Mouse (Mus musculus) erythroid progenitor cell, adult 5-6 weeks (primary cell): ENCODE measurements around the gene Rlf. TPM values are rescaled to one million over a fixed set of nuclear protein-coding genes. Genes with fewer than 3 reads are reported as not detected.

Experiments used
- ATAC-seq: replicated peaks from 2 replicates; pipeline ENCODE4 v1.8.0; 2016; ENCODE audit warnings: moderate number of reproducible peaks, mild to moderate bottlenecking, moderate TSS enrichment, inconsistent platforms; ENCODE audit not compliant: poor library complexity, low FRiP score, severe bottlenecking
- total RNA-seq, 2 experiments: library from RNA; stranded (forward) in 1 of 2; stranded (reverse) in 1 of 2; fragments of 150-400 nt in 1 of 2; fragments of 186-747, 209-891 nt in 1 of 2; gene quantifications; 2 replicates each; pipeline versions ENCODE4 v1.2.3 to v1.2.4; 2015 to 2017; ENCODE audit warnings: low replicate concordance in 2 of 2

Gene Rlf
- total RNA-seq (2015; ENCODE audit: low replicate concordance): 17.7 and 31.9 TPM in 2 replicates
- 40.4 and 47.4 TPM in 2 replicates for total RNA-seq (2017; ENCODE audit: low replicate concordance)

DNA sequence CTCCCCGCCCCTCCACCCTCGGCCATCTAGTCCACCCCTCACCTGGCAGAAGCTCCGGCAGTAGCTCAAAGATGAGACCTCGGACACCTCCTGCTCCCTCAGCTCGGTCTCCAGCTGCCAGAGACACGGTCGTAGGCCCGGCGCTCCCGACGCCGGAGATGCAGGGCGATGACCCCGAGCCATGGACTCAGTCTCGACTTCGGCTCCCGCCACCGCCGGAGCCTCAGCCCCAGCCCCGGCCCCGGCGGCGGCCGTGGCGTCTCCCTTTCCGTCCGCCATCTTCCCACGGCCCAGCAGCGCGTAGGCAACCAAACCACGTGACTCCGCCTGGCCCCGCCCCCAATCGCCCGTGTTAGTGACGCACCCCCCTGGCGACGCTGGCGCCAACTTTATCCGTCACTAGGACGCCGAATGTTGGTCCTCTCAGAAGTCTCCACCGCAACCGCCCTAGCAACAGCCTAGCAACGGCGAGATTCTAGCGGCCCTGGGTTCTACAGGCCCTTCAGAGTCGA, at the start of gene Rlf:
Gene Rlf, minus strand, starts transcription at position 292 of the 512 bp plus-strand sequence.
- peak; percentile 92 for ATAC-seq

DNA sequence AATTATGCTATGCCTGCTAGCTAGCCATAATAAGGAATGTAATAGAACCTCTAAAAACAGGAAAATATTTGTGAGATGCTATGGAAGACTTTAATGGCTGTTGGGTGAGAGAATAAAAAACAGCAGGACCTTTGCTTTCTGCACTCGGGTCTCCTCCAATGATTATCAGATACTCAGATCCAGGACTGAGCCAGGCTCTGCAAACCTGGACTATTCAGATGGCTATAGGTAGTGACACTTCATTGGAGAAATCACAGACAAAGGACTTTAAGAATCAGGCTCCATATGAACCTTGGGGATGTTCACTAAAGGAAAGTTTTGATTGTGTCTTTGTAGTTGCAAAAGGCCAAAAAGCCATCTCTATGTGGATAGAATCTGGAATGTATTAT, 26.7 kb upstream of the Rlf start:
- ATAC-seq: no peak

DNA sequence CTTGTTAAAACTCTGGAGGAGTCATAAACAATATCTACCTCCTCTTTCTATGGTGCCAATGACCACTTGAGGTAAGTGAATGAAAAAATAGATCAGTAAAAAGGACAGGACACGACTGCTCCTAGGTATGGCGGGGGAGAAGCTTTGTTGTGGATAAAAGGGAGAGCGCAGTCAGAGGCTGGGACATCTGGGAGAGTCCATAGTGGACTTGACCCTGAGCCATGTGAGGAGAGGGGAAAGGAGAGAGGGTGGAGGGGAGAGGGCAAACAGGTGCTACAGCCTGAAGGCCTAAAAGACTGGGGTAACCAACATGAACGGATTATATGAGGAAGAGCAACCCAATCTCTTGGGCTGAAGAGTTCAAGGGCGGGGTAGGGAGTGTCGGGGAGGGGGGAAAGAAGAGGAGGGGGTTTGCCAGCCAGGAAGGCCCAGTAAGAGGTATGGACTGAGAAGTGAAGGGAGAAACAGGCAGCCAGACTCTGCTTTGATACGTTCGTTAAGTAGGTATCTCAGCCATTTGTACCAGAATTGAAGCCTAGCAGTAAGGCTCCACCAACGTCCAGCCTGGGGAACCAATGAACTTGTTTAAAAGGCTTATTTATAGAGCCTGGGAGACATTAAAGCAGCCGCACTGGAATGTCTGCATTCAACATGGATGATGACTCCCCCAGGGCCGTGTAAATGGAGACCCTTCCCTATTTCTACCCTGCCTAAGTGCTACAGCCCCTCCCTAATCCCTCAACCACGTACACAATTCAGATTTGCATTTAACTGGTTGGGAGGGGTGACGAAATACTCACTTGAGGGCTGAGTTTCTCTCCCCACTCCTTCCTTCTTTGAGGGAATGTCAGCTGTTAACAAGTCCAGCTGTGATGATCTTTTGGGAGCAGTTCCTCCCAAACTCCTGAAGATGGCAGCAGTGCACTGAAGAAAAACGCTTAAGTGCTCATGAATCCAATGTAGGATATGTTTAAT, 26.0 kb upstream of the Rlf start:
- no peak for ATAC-seq

DNA sequence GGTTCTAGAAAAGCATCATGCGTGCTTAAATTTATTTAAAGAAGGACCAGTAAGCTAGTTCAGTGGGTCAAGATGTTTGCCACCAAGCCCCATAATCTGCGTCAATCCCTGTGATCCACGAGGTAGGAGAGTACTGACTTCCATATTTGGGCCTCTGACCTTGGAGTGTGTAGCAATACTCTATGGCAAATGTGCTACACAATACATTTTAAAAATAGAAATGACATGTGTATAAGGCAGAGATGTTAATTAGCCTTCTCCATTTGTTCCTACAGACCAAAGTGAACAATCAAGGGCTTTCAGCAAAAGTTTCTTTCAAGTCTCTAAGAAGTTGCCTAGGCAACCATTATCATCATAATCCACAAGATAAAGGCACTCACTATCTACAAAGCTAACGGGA, 25.0 kb upstream of the Rlf start:
- ATAC-seq: no peak

DNA sequence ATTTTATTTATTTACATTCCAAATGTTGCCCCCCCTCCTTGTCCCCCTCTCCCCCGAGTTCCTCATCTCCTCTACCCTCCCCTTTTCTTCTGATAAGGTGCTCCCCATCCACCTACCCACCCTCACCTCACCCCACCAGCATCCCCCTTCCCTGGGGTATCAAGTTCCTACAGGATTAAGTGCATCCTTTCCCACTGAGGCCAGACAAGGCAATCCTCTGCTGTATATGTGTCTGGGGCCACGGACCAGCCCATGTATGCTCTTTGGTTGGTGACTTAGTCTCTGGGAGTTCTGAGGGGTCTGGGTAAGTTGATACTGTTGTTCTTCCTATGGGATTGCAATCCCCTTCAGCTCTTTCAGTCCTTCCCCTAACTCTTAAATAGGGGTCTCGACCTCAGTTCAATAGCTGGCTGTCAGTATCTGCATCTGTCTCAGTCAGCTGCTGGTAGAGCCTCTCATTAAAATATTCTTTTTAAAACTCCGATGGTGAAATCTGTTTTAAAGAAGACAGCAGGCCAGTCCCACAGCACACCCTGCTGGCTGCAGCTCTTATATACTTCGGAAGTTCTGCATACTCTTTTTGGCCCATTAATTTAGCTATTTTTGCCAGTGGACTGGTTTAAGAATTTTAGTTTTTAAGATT, 17.0 kb upstream of the Rlf start:
- ATAC-seq: no peak

DNA sequence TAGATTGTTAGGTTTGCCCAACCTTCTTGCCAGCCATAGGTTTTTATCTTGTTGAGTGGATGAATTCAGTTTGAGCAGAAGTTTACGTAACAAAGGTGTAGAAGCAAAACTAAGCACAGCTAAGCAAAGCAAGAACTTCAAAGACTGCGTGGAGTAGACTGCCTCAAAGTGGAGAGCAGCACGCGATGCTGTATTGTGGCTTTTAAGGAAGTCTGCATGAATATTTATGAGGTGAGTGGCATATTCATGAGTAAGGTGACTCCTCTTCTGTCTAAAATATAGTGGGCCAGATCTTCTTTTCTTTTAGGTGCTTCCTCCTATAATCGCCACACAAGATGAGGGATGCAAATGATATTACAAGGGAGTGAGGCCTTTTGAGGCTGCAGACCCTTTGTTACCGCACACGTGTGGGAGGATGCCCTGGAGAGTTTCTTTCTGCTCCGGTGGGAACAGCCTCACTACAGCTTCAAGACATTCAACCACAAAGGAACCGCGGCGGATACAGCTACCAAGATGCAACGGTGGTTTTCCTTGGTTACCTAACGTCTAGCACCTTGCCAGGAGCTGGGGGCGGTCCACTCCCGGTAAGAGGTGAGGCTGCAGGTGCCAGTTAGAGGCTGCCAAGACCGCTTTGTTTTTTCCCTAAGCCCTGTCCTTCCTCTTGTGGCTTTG, 16.2 kb upstream of the Rlf start:
- ATAC-seq: no peak

DNA sequence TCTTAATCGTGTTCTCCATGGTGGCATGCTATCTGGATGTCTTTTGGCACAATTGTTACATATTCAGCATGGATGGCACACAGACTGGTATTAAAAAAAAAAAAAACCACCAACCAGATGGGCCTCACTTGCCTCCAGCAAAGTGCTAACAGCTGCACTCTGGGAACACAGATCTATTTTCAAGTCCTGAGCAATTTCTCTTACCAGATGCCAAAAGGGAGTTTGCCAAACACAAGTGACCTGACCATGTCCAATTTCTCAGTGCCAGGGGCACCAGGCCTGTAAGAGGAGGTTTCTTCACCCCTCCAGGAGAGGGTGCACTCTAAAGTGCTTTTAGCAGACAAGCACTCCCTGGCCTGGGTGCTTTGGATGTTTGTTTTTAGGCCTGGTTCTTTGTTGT, 12.2 kb upstream of the Rlf start:
- no peak for ATAC-seq

DNA sequence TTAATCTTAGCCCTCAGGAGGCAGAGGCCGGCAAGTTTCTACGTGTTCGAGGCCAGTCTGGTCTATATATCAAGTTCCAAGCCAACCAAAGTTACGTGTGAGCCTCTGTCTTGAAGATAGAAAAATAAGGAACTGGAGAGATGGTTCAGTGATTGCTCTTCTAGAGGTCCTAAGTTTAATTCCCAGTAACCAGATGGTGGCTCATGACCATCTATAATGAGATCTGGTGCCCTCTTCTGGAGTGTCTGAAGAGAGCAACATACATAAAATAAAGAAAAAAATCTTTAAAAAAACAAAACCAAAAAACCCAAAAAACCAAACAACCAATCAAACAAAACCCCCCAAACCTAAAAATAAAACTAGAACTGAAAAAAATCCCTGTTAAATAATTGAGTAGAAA, 10.3 kb upstream of the Rlf start:
- no peak for ATAC-seq

DNA sequence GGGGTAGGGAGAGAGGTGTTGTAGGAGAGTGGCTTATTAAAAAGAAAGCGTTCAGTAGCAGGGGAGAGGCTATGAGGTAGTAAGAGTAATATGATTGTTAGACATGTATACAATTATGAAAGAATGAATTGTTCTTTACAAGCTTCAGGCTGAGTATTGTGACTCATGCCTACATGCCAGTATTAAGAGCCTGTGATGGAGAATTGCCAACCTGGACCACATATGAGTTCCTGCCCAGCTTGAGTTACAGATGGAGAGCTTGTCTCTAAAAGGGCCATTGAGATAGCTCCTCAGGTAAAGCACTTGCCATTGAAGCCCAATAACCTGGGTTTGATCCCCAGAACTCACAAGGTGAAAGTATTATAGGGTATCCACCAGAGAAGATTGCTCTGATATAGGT, 8.3 kb upstream of the Rlf start:
- ATAC-seq: no peak

DNA sequence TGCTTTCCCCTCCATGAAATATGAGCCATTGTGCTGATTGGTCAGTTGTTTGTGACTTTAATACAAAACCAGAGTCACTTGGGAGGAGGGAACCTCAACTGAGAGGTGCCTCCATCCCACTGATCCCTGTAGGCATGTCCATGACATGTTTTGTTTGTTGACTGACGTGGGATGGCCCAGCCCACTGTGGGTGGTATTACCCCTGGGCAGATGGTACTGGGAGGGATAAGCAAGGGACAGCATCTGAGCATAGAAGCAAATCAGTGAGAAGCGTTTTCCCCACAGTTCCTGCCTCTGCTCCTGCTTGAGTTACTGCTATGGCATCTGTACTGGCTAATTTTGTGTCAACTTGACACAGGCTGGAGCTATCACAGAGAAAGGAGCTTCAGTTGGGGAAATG, 1.3 kb upstream of the Rlf start:
- ATAC-seq: no peak

DNA sequence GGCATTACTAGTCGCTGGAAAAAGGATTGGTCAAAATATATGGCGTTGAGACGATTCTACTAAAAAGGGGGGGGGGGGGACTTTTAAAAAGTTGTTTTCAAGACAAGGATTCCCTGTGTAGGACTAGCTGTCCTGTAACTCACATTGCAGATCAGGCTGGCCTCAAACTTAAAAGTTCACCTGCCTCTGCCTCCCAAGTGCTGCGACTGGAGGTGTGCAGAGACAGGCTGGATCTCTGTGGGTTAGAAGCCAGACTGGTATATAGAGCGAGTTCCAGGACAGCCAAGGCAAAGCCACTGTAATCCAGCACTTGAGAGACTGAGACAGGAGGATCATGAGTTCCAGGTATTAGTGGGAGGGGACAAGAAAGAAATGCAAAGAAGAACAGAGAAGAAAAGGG, 605 bp upstream of the Rlf start:
- ATAC-seq: no peak

DNA sequence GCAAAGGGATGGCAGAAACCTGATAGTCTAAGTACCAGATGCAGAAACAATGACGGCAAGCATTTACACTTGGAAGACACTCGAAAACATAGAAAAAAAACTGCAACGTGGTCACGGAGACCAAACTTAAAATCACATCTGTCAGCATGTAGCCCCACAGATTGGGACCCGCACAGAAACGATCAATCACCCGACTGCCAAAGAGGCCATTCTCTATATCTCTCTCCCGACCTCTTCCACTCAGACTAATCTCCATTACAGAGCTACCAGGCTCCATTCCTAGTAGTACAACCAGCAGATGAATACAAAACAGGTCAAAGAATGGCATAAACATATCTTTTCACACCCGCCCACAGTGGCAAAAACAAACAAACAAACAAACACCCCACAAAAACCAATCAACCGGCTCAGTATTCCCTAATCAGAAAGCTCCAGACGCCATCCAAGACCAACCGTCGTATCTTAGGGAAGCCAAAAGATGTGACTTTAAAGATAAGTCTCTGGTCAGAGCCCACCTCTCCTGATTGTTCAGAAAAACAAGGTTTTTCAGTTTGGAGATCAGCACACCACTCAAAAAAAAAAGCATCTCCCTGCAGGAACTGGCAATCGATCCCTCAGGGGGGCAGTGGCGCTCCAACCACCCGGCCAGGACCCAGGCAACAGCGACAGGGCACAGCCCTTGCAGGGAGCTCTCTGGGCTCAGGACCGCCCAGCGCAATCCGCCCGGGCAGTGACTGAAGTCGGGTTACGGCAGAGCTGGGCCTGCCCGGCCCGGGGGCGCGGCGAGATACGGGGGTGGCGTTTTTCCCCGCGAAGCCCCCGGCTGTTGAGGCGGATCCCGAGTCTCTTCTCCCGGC, 720 bp downstream of the Rlf start:
- ATAC-seq: peak; percentile 86

DNA sequence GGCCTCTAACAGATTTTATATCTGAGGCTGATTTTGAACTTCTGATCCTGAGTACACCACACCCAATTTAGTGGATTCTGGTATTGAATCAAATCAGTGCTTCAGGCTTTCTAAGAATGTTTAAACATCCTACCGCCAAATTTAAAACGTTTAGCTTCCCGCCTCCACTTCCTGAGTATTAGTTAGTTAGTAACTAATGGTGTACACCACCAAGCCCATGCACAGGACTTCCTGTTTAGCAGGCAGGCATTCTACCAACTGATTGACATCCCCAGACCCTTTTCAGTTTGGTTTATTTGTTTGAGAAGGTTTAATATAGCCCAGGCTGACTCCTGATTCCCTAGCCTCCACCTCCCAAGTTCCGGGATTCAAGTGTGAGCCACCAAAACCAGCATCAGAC, 6.0 kb downstream of the Rlf start:
- no peak for ATAC-seq

DNA sequence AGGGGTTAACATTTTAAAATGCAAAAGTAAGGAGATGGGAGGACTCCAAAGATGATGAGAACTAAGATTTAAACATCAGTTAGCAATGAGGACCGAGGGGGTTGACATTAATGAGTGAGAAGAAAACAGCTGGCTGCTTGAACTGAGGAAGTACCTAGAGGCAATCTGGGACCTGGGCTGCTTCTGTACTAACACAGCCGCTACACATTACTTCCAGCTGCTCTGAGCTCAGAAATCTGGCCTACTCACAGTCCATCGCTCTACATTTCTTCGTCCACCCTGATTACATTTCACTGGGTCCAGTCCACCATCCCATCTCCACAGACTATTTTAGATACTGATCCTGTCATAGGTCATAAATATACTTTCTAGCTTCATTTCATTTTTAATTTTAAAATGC, 17.0 kb downstream of the Rlf start:
- ATAC-seq: no peak

DNA sequence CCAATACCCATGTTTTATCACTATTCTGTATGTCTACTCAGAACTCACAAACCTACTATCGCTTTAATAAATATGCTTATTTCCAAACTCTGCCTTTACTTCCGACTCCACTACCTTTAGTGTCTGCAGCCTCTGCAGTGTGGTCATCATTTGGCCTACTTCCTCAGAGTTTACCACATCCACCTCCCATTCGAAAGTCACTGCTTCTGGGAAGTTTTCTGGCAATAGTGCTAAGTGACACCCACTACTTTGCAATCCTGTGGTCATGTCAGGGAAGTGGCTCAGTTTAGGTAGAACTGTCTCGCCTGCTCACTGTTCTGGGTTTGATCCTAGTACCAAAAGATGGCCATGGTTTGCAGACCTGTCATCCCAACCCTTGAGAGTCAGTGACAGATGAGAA, 17.9 kb downstream of the Rlf start:
- ATAC-seq: no peak

DNA sequence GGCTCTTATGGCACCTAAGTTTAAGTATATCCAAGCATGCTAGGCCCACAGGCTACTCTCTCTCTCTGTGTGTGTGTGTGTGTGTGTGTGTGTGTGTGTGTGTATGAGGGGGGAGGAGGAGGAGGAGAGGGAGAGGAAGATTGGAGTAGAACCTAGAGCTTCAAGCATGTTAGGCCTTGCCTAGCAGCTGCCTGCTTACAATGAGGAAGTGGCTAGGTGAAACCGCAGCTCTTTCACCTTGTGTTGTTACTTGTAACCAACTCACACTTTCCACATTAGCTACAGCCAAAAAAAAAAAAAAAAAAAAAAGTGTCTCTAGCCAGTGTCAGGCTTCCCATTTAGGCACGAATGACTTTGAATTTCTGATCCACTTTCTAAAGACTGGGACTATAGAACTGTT, 18.7 kb downstream of the Rlf start:
- ATAC-seq: no peak

DNA sequence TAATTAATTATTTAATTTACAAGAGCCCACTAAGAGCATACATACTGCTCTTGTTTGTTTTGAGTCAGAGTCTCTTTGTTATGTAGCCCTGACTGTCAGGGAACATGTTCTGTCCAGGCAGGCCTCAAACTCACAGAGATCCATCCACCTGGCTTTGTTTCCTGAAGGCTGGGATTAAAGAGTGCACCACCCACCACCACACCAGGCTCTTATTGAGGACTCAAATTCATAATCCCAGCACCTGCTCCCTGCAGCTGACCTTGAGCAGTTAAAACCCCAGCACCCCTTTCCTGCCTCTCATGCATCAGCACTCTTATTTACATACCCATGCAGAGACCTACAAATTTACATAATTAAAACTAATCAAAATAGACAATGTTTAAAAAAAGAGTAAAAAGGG, 20.1 kb downstream of the Rlf start:
- ATAC-seq: no peak

DNA sequence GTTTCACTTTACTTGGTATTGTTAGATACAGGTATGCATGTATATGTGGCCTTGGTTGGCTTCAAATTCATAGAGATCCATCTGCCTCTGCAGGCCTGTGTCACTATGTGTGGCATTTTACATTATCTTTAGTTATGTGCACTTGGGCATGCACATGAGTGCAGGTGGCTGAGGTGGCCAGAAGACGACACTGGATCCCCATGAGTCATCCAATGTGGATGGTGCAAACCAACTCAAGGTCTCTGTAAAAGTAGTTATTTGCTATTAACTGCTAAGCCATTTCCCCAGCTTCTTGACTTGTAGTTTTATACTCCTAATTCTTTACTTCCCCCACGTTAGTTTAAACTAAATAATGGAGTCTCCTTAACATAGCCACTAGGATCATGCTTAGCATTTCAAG, 22.6 kb downstream of the Rlf start:
- no peak for ATAC-seq

DNA sequence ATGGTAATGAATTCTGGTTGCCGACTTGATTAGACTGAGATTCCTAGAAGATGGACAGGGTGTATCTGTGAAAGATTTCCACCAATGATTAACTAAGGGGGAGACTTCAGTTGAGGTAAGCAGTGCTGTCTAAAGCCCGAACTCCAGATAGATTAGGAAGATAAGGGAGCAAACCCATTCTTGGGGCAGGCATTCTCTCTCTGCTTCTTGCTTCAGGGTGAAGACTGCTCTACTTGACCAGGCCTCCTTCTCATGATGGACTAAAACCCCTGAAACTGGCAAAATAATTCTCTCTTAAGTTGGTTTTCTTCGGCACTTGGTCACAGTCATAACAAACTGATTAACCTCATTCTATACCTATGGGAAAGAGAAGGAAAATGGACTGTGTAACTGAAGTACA, 25.5 kb downstream of the Rlf start:
- ATAC-seq: no peak

DNA sequence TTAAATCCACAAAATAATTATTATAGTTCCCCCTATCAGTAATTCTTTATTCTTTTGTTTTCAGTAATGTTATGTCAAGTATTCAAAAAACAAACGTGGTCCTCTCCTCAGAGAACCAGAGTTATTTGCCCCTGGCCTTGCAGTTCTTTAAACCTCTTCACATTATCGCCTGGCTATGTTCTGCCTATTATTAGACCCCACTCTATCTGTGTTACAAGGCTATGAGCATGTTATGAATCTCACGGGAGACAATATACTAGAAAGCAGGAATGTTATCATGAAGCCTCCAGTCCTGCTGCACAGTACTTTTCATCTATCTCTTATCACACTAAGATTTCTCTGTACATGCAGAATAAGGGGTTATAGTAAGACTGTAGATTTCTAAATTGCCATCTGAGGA, 35.2 kb downstream of the Rlf start:
- no peak for ATAC-seq
